Mouse (Mus musculus): ENCODE data around the gene Capns1. TPM values are rescaled to one million over a fixed set of nuclear protein-coding genes. Genes with fewer than 3 reads are reported as not detected.
A peak's percentile ranks its signal among the peaks of the same experiment; 100 is the strongest.

Capns1 gene
- polyA plus RNA-seq, 1 experiment from 2014 or later = 98.8 TPM

DNA sequence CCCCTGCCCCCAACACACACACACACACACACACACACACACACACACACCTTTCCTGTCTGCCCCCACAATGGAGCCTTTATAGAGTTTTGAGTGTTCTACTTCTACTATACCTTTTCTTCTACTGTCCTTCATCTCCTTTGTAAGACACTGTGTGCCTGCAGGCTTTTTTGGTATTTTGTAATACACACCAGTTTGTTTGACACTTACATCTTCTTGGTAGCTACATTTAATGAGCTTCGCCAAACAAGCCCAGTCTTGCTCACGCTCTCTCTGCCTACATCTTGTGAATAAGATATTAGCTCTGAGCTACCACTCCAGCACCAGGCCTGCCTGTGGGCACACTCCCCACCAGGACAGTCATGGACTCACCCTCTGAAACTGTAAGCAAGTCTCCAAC lies 33.9 kb downstream of the Capns1 start:
- peaks cover 66% of the 10 kb centered on the region for H3K9me3 ChIP-seq (replicated peaks)
- H3K36me3 ChIP-seq = peaks cover 83% of the 10 kb centered on the region
- 97% methylated on average over 2 of the region's 2 CpGs for WGBS

DNA sequence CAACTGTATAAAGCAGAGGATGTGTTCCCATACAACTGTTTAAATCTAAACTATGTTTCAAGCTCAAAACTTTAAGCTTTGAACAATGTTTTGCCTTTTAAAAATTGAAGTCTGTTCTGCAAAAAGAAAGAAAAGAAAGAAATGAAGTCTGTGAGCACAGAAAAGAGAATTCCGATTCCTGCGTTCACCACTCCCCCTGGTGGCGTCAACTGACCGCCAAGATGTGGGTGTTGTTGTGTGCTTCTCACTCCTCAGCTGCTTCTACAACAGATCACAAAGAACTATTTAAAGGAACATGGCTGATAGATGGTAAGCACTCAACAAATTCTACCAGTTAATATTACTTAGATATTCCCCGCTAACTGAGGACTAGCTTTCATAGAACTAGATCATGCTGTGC lies 35.5 kb downstream of the Capns1 start:
- no peak overlapping the region for H3K9ac ChIP-seq
- peaks cover 98% of the 10 kb centered on the region for H3K36me3 ChIP-seq
- no peak overlapping the region for H3K4me2 ChIP-seq
- H3K27ac ChIP-seq = no peak overlapping the region
- no peak overlapping the region for H3K4me3 ChIP-seq (replicated peaks)
- no peaks in the 10 kb centered on the region for H3K4me1 ChIP-seq
- ATAC-seq (replicated peaks; ENCODE audit: low FRiP score) = no peak
- H3K9me3 ChIP-seq (replicated peaks) = peaks cover 82% of the 10 kb centered on the region
- H3K27me3 ChIP-seq = no peaks in the 10 kb centered on the region
- WGBS = over 99% methylated on average over 5 of the region's 5 CpGs

More for the DNA sequence above, 33.9 kb downstream of the Capns1 start:
- Histone ChIP-seq H3K27me3 (no peaks in the 10 kb centered on the region), H3K4me3 (replicated peaks) (no peak overlapping the region), H3K27ac (no peak overlapping the region), H3K9ac (no peak overlapping the region), H3K4me1 (no peaks in the 10 kb centered on the region), H3K4me2 (no peak overlapping the region)
- no peak for ATAC-seq (replicated peaks; ENCODE audit: low FRiP score)

DNA sequence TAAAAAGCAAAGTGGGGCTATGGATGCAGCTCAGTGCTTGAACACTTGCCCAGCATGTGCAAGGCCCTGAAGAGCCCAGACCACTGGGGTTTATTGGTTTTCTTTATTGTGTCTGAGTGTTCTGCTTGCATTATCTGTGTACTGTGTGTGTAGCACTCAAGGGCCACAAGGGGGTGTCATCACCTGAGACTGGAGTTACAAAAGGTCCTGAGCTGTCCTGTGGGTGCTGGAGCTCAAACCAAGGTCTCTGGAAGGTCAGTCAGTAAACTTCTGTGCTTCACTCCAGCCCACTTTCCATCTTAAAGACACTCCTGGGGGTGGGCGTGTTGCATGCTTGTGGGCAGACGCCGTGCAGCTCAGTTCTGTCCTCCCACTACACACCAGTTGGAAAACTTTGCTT lies 43.1 kb downstream of the Capns1 start:
- H3K27ac ChIP-seq = no peak overlapping the region
- H3K9me3 ChIP-seq (replicated peaks) = peaks cover 82% of the 10 kb centered on the region
- H3K9ac ChIP-seq = no peak overlapping the region
- peaks cover 94% of the 10 kb centered on the region for H3K36me3 ChIP-seq
- no peak for ATAC-seq (replicated peaks; ENCODE audit: low FRiP score)
- no peaks in the 10 kb centered on the region for H3K4me1 ChIP-seq
- WGBS = 96% methylated on average over 3 of the region's 3 CpGs
- H3K4me2 ChIP-seq = no peak overlapping the region
- H3K4me3 ChIP-seq (replicated peaks) = no peak overlapping the region
- H3K27me3 ChIP-seq = no peaks in the 10 kb centered on the region

DNA sequence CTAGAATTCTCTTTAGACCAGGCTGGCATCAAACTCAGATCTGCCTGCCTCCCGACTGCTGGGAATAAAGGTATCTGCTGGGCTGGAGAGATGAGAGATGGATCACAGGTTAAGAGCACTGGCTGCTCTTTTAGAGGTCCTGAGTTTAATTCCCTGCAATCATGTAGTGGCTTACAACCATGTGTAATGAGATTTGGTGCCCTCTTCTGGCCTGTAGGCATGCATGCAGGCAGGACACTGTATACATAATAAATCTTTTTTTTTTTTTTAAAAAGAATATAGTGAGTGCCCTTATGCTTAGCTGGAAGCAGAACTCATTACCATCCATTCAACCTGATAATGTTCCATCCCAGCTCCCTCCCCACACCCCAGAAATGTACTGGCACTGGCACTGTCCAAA lies 44.6 kb downstream of the Capns1 start:
- H3K27ac ChIP-seq = no peak overlapping the region
- no peaks in the 10 kb centered on the region for H3K27me3 ChIP-seq
- no peaks in the 10 kb centered on the region for H3K4me1 ChIP-seq
- no peak overlapping the region for H3K9ac ChIP-seq
- H3K9me3 ChIP-seq (replicated peaks) = peaks cover 84% of the 10 kb centered on the region
- WGBS = 93% methylated on average over 1 of the region's 1 CpGs
- peaks cover 94% of the 10 kb centered on the region for H3K36me3 ChIP-seq
- no peak overlapping the region for H3K4me2 ChIP-seq
- ATAC-seq (replicated peaks; ENCODE audit: low FRiP score) = no peak
- H3K4me3 ChIP-seq (replicated peaks) = no peak overlapping the region

DNA sequence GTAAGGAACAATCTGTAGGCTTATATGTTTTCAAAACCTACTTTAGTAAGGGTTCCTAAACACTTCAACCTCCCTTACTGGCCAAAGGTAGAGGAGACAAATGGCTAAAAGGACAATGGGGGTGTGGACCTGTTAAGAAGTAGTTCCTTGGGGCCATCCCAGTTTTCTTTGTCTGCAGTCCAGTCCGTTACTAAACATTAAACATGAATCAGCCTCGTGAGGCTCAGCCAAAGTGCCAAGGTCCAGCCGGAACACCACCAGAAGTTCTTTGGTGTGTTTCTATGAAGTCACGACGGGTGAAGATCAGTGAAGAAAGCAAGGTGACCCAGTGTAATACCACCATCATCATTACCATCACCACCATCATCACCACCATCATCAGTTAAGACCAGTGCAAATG lies 51.6 kb downstream of the Capns1 start:
- H3K4me1 ChIP-seq = peaks cover 5% of the 10 kb centered on the region; the same call in 1 of the 2 replicates
- 96% methylated on average over 5 of the region's 5 CpGs for WGBS
- no peak overlapping the region for H3K4me3 ChIP-seq (replicated peaks)
- H3K27me3 ChIP-seq = no peaks in the 10 kb centered on the region
- H3K9me3 ChIP-seq (replicated peaks) = peaks cover 51% of the 10 kb centered on the region
- ATAC-seq (replicated peaks; ENCODE audit: low FRiP score) = no peak
- no peak overlapping the region for H3K4me2 ChIP-seq
- peaks cover 63% of the 10 kb centered on the region for H3K36me3 ChIP-seq
- H3K27ac ChIP-seq = no peak overlapping the region
- no peak overlapping the region for H3K9ac ChIP-seq

DNA sequence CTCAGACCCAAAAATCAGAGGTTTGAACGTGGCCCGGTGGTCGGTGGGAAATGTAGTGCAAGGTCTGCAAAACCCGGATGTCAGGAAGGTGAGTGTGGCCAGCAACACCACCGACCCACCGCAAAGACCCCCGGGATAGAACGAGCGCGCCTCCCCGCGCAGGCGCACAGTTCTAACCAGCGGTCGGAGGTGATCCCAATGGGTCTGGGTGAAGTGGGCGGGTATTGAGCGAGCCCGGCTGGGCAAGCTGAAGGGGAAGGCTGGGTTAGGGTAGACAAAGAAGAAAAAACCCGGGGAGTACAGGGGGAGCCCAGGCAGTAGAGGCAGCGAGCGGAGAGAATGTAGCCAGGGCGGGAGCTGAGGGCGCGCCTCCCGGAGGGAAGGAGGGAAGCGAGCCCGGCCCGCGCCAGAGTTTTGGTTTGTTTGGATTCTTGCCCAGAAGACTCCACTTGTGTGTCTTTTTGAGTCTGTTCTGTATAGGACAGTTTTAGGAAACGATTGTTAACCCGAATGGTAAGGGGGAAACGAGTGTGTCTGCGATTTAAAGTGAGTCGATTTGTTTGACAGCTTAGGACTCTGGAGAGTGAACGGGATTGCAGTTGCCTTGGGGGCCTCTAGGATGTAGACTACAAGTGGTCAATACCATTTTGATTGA lies 54.9 kb downstream of the Capns1 start:
- 3% methylated on average over 35 of the region's 35 CpGs for WGBS
- Histone ChIP-seq H3K4me3 (replicated peaks) (peak overlapping the region; percentile 67), H3K4me2 (peak overlapping the region; percentile 75), H3K9ac (peak overlapping the region; percentile 61), H3K9me3 (replicated peaks) (peaks cover 20% of the 10 kb centered on the region), H3K27ac (peak overlapping the region; percentile 94), H3K36me3 (peaks cover 50% of the 10 kb centered on the region), H3K4me1 (peaks cover 5% of the 10 kb centered on the region; the same call in 1 of the 2 replicates), H3K27me3 (no peaks in the 10 kb centered on the region)
- peak; percentile 96 for ATAC-seq (replicated peaks; ENCODE audit: low FRiP score)

DNA sequence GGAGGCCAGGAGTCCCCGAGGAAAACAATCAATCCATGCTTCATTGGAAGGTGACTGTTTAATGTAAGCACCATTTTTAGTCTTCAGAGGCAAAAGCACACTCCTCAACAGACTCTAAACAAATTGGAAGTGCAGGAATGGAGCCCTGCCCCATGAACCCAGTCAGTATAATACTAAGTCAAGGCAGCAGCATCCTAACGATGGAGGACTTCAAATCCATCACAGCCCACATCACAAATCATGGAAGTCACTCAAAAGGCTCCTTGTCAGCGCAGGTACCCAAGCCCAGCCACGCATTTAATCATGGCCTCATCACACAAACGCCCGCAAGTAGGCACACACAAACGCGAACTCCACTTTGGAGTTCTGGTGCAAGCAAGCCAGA lies 55.4 kb downstream of the Capns1 start:
- Histone ChIP-seq H3K4me2 (peak overlapping the region; percentile 75), H3K27ac (peak overlapping the region; percentile 94), H3K9me3 (replicated peaks) (peaks cover 20% of the 10 kb centered on the region), H3K4me1 (peaks cover 5% of the 10 kb centered on the region; the same call in 1 of the 2 replicates), H3K36me3 (peaks cover 46% of the 10 kb centered on the region), H3K9ac (peak overlapping the region; percentile 61; the same call in 1 of the 2 replicates), H3K4me3 (replicated peaks) (peak overlapping the region; percentile 67), H3K27me3 (no peaks in the 10 kb centered on the region)
- no peak for ATAC-seq (replicated peaks; ENCODE audit: low FRiP score)
- 13% methylated on average over 8 of the region's 8 CpGs for WGBS

Other genes starting within 250 kb of the Capns1 start
- gene Zfp74, start 244.7 kb downstream of the Capns1 start, polyA plus RNA-seq (2015; fragmentation: Nextera tagmentation; extraction: Ambion mirVana) = 12.0 and 12.2 TPM in 2 replicates
- gene Zfp568, start 214.9 kb downstream of the Capns1 start, polyA plus RNA-seq (2015; fragmentation: Nextera tagmentation; extraction: Ambion mirVana) = 17.7 and 19.5 TPM in 2 replicates
- gene Zfp14, start 147.4 kb downstream of the Capns1 start, polyA plus RNA-seq (2015; fragmentation: Nextera tagmentation; extraction: Ambion mirVana) = 3.0 and 4.0 TPM in 2 replicates
- gene Zfp82, start 125.9 kb downstream of the Capns1 start, polyA plus RNA-seq (2015; fragmentation: Nextera tagmentation; extraction: Ambion mirVana) = 3.9 and 5.5 TPM in 2 replicates
- gene Gm26920, start 108.4 kb downstream of the Capns1 start, polyA plus RNA-seq (2015; fragmentation: Nextera tagmentation; extraction: Ambion mirVana) = 1.1 and 2.4 TPM in 2 replicates
- gene Zfp566, start 108.3 kb downstream of the Capns1 start, polyA plus RNA-seq (2015; fragmentation: Nextera tagmentation; extraction: Ambion mirVana) = 12.2 and 15.9 TPM in 2 replicates
- 109 and 114 TPM in 2 replicates for gene Zfp260, start 104.0 kb downstream of the Capns1 start, polyA plus RNA-seq (2015; fragmentation: Nextera tagmentation; extraction: Ambion mirVana)
- 8.6 and 8.7 TPM in 2 replicates for gene Zfp382, start 76.9 kb downstream of the Capns1 start, polyA plus RNA-seq (2015; fragmentation: Nextera tagmentation; extraction: Ambion mirVana)
- 17.8 and 20.2 TPM in 2 replicates for gene Zfp146, start 29.1 kb downstream of the Capns1 start, polyA plus RNA-seq (2015; fragmentation: Nextera tagmentation; extraction: Ambion mirVana)
- 11.1 and 11.7 TPM in 2 replicates for gene Cox7a1, start 14.7 kb downstream of the Capns1 start, polyA plus RNA-seq (2015; fragmentation: Nextera tagmentation; extraction: Ambion mirVana)
- gene Polr2i, start 33.1 kb upstream of the Capns1 start, polyA plus RNA-seq (2015; fragmentation: Nextera tagmentation; extraction: Ambion mirVana) = 148 and 152 TPM in 2 replicates
- gene Tbcb, start 33.5 kb upstream of the Capns1 start, polyA plus RNA-seq (2015; fragmentation: Nextera tagmentation; extraction: Ambion mirVana) = 174 and 190 TPM in 2 replicates
- gene Ovol3, start 36.9 kb upstream of the Capns1 start, polyA plus RNA-seq (2015; fragmentation: Nextera tagmentation; extraction: Ambion mirVana) = not detected in 2 replicates
- 0.59 and 0.61 TPM in 2 replicates for gene Thap8, start 81.3 kb upstream of the Capns1 start, polyA plus RNA-seq (2015; fragmentation: Nextera tagmentation; extraction: Ambion mirVana)
- 8.6 and 9.9 TPM in 2 replicates for gene Wdr62, start 81.6 kb upstream of the Capns1 start, polyA plus RNA-seq (2015; fragmentation: Nextera tagmentation; extraction: Ambion mirVana)
- gene Clip3, start 92.9 kb upstream of the Capns1 start, polyA plus RNA-seq (2015; fragmentation: Nextera tagmentation; extraction: Ambion mirVana) = 33.3 and 36.5 TPM in 2 replicates
- 94.7 and 95.7 TPM in 2 replicates for gene Alkbh6, start 109.9 kb upstream of the Capns1 start, polyA plus RNA-seq (2015; fragmentation: Nextera tagmentation; extraction: Ambion mirVana)
- 88.2 and 97.7 TPM in 2 replicates for gene Syne4, start 116.0 kb upstream of the Capns1 start, polyA plus RNA-seq (2015; fragmentation: Nextera tagmentation; extraction: Ambion mirVana)
- gene E130208F15Rik, start 122.9 kb upstream of the Capns1 start, polyA plus RNA-seq (2015; fragmentation: Nextera tagmentation; extraction: Ambion mirVana) = 2.6 TPM in 1 of 2 replicates, not detected in the other
- 17.3 and 18.7 TPM in 2 replicates for gene Sdhaf1, start 125.1 kb upstream of the Capns1 start, polyA plus RNA-seq (2015; fragmentation: Nextera tagmentation; extraction: Ambion mirVana)
- gene Lrfn3, start 164.0 kb upstream of the Capns1 start, polyA plus RNA-seq (2015; fragmentation: Nextera tagmentation; extraction: Ambion mirVana) = 6.5 and 7.2 TPM in 2 replicates
- 33.8 and 37.9 TPM in 2 replicates for gene Tyrobp, start 214.9 kb upstream of the Capns1 start, polyA plus RNA-seq (2015; fragmentation: Nextera tagmentation; extraction: Ambion mirVana)
- gene Hcst, start 221.0 kb upstream of the Capns1 start, polyA plus RNA-seq (2015; fragmentation: Nextera tagmentation; extraction: Ambion mirVana) = 0.64 and 1.5 TPM in 2 replicates
- gene Nfkbid, start 222.9 kb upstream of the Capns1 start, polyA plus RNA-seq (2015; fragmentation: Nextera tagmentation; extraction: Ambion mirVana) = 1.3 and 2.0 TPM in 2 replicates
- gene Aplp1, start 246.7 kb upstream of the Capns1 start, polyA plus RNA-seq (2015; fragmentation: Nextera tagmentation; extraction: Ambion mirVana) = 24.1 and 28.6 TPM in 2 replicates